Mouse (Mus musculus): ENCODE measurements around the gene Mcm2. TPM values are rescaled to one million over a fixed set of nuclear protein-coding genes. Genes with fewer than 3 reads are reported as not detected.

Gene Mcm2
- polyA plus RNA-seq (2012; rRNA removed) = 7.1 and 8.1 TPM in 2 replicates

DNA sequence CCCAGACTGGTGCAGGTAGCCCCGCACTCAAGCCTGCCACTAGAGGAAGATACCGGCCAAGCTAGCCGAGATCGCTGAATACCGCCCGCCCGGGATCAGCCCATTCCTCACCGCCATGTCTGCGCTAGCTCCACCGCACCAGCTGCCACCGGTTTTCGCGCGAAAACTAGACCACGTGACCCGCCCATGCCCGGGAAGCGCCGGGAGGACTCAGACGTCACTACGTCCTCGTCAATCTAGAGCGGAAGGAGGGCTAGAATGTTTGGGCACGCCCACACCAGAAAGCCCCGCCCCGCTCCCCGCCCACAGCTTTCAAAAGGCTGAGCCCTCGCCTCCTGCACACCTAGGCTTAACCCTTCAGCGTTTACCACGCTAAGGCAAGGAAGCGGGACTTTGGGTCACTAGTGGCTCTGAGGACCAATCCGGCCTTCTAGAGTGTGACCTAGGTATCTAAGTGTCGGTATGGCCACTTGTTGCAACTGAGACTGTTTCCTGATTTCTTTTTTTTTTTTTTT, at the start of gene Mcm2:
Mcm2 (minus strand) TSS at position 247 of the 515 bp plus-strand sequence.
- H3K27ac ChIP-seq (ENCODE audit: control insufficient read depth, insufficient read depth, low read depth, low read length) = no peak within 1 kb of the TSS; the same call in 1 of the 2 replicates

DNA sequence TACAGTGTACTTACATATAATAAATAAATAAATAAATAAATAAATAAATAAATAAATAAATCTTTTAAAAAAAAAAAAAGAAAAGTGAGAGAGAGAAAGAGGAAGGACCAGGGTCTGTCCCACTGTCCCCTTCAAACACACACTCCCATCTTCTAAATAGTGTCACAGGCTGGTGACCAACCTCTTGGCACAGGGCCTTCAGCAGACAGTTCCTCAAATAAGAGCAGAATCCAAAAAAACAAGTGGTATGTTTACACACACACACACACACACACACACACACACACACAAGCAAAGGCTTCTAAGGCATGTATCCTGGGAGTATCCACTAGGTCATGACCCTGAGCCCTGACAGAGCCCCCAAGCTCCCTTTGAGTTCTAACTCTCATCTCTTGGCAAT, 49.2 kb upstream of the Mcm2 start:
- H3K36me3 ChIP-seq (ENCODE audit: control insufficient read depth, insufficient read depth, low read length) = no peaks in the 10 kb centered on the region
- H3K4me1 ChIP-seq (ENCODE audit: control insufficient read depth, insufficient read depth, low read length) = no peaks in the 10 kb centered on the region
- no peak overlapping the region for H3K4me3 ChIP-seq (ENCODE audit: control insufficient read depth, low read depth, low read length)
- no peak overlapping the region for H3K27ac ChIP-seq (ENCODE audit: control insufficient read depth, insufficient read depth, low read depth, low read length)
- H3K27me3 ChIP-seq (ENCODE audit: control insufficient read depth, insufficient read depth, low read length) = no peaks in the 10 kb centered on the region
- TF ChIP-seq POLR2A (IDR thresholded peaks at IDR 0.05; ENCODE audit: control insufficient read depth, low read depth, low read length) (no peak), CTCF (IDR thresholded peaks at IDR 0.05; ENCODE audit: control insufficient read depth, insufficient read depth, insufficient replicate concordance, low read depth, low read length) (no peak)

More for the DNA sequence above, at the start of gene Mcm2:
- H3K36me3 ChIP-seq (ENCODE audit: control insufficient read depth, insufficient read depth, low read length) = no peaks in the 10 kb centered on the region
- H3K27me3 ChIP-seq (ENCODE audit: control insufficient read depth, insufficient read depth, low read length) = no peaks in the 10 kb centered on the region
- H3K4me3 ChIP-seq (ENCODE audit: control insufficient read depth, low read depth, low read length) = peak within 1 kb of the TSS; percentile 90
- peaks cover 22% of the 10 kb centered on the region for H3K4me1 ChIP-seq (ENCODE audit: control insufficient read depth, insufficient read depth, low read length)
- TF ChIP-seq CTCF (IDR thresholded peaks at IDR 0.05; ENCODE audit: control insufficient read depth, insufficient read depth, insufficient replicate concordance, low read depth, low read length) (no peak), POLR2A (IDR thresholded peaks at IDR 0.05; ENCODE audit: control insufficient read depth, low read depth, low read length) (no peak)

DNA sequence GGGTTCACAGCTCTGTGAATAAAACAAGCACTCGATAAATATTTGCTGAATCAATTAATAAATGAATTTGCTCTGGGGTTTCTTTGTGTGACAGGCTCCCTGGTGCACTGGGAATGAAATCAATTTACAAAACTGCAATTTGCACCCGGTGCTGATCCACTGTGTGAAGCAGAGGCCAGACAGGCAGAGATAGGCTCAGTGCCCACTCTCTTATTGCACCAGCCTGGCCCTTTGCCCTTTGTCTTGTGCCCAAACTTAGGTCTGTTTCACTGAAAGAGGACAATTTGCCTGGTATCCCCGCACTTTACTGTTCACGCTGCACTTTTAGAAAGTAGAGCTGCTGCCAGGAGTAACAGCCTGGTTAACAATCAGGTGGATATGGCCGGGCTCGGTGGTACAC, 47.9 kb upstream of the Mcm2 start:
- no peak overlapping the region for H3K4me3 ChIP-seq (ENCODE audit: control insufficient read depth, low read depth, low read length)
- H3K27ac ChIP-seq (ENCODE audit: control insufficient read depth, insufficient read depth, low read depth, low read length) = no peak overlapping the region
- H3K36me3 ChIP-seq (ENCODE audit: control insufficient read depth, insufficient read depth, low read length) = no peaks in the 10 kb centered on the region
- no peaks in the 10 kb centered on the region for H3K27me3 ChIP-seq (ENCODE audit: control insufficient read depth, insufficient read depth, low read length)
- TF ChIP-seq CTCF (IDR thresholded peaks at IDR 0.05; ENCODE audit: control insufficient read depth, insufficient read depth, insufficient replicate concordance, low read depth, low read length) (no peak), POLR2A (IDR thresholded peaks at IDR 0.05; ENCODE audit: control insufficient read depth, low read depth, low read length) (no peak)
- H3K4me1 ChIP-seq (ENCODE audit: control insufficient read depth, insufficient read depth, low read length) = no peaks in the 10 kb centered on the region

DNA sequence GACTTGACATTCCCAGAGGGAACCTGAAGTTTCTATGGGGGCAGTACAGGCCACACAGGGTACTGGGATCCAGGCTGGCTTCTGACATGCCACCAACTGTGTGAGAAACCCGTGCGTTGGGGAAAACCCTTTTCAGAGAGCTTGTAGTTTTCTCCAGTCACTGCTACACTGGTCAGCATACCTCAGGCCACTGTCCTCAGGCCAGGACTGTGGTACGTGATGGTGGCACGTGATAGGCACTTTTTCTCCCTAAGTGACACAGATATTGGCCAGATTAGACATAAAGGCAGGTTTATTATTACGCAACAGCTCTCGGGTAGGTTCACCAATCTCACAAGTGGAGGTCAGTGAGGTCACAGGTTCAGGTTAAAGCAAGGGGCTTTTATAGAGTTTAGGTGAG, 45.1 kb upstream of the Mcm2 start:
- Histone ChIP-seq H3K27ac (ENCODE audit: control insufficient read depth, insufficient read depth, low read depth, low read length) (no peak overlapping the region), H3K4me1 (ENCODE audit: control insufficient read depth, insufficient read depth, low read length) (no peaks in the 10 kb centered on the region)
- TF ChIP-seq CTCF (IDR thresholded peaks at IDR 0.05; ENCODE audit: control insufficient read depth, insufficient read depth, insufficient replicate concordance, low read depth, low read length) (no peak), POLR2A (IDR thresholded peaks at IDR 0.05; ENCODE audit: control insufficient read depth, low read depth, low read length) (no peak)

DNA sequence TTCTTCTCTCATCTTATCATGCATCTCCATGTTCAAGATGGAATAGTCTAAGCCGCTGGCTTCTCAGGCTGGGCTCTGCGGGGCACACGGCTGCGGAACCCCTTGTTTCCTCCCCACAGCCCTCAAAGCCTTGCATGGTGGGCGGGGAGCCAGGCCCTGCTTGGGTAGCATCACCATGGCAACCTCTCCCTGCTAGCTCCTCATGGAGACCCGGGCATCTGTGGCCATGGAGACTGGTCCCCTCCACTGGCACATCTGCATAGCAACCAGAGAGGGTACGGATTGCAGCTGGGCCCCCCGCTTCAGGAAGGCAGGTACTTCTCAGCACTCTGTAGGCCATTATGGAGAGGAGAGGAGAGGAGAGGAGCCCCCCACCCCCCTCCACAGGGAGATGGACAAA, 44.0 kb upstream of the Mcm2 start:
- Histone ChIP-seq H3K4me3 (ENCODE audit: control insufficient read depth, low read depth, low read length) (no peak overlapping the region), H3K27me3 (ENCODE audit: control insufficient read depth, insufficient read depth, low read length) (no peaks in the 10 kb centered on the region)

More for the DNA sequence above, 45.1 kb upstream of the Mcm2 start:
- Histone ChIP-seq H3K4me3 (ENCODE audit: control insufficient read depth, low read depth, low read length) (no peak overlapping the region), H3K27me3 (ENCODE audit: control insufficient read depth, insufficient read depth, low read length) (no peaks in the 10 kb centered on the region), H3K36me3 (ENCODE audit: control insufficient read depth, insufficient read depth, low read length) (no peaks in the 10 kb centered on the region)

DNA sequence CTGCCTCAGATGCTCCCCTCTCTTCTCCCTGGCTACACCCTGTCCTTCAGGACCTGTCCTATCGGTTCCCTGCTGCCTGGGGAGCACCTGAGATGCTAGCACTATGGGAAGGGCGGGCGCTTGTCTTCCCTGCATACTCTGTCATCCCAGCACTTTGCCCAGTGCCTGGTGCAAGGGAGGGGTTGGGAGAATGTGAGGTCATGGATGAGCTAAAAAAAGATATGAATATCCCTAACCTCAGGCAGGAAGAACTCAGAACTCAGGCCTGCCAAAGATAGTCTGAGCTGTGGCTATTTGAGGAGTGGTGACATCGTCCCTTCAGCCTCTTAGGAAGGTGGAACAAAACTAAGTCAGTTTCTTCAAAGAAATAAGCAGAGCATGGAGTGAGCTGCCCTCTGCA, 43.0 kb upstream of the Mcm2 start:
- Histone ChIP-seq H3K27me3 (ENCODE audit: control insufficient read depth, insufficient read depth, low read length) (no peaks in the 10 kb centered on the region), H3K36me3 (ENCODE audit: control insufficient read depth, insufficient read depth, low read length) (no peaks in the 10 kb centered on the region), H3K4me3 (ENCODE audit: control insufficient read depth, low read depth, low read length) (no peak overlapping the region), H3K4me1 (ENCODE audit: control insufficient read depth, insufficient read depth, low read length) (no peaks in the 10 kb centered on the region), H3K27ac (ENCODE audit: control insufficient read depth, insufficient read depth, low read depth, low read length) (no peak overlapping the region)
- TF ChIP-seq POLR2A (IDR thresholded peaks at IDR 0.05; ENCODE audit: control insufficient read depth, low read depth, low read length) (no peak), CTCF (IDR thresholded peaks at IDR 0.05; ENCODE audit: control insufficient read depth, insufficient read depth, insufficient replicate concordance, low read depth, low read length) (no peak)

More for the DNA sequence above, 44.0 kb upstream of the Mcm2 start:
- H3K36me3 ChIP-seq (ENCODE audit: control insufficient read depth, insufficient read depth, low read length) = no peaks in the 10 kb centered on the region
- H3K4me1 ChIP-seq (ENCODE audit: control insufficient read depth, insufficient read depth, low read length) = no peaks in the 10 kb centered on the region
- H3K27ac ChIP-seq (ENCODE audit: control insufficient read depth, insufficient read depth, low read depth, low read length) = no peak overlapping the region
- TF ChIP-seq CTCF (IDR thresholded peaks at IDR 0.05; ENCODE audit: control insufficient read depth, insufficient read depth, insufficient replicate concordance, low read depth, low read length) (no peak), POLR2A (IDR thresholded peaks at IDR 0.05; ENCODE audit: control insufficient read depth, low read depth, low read length) (no peak)

DNA sequence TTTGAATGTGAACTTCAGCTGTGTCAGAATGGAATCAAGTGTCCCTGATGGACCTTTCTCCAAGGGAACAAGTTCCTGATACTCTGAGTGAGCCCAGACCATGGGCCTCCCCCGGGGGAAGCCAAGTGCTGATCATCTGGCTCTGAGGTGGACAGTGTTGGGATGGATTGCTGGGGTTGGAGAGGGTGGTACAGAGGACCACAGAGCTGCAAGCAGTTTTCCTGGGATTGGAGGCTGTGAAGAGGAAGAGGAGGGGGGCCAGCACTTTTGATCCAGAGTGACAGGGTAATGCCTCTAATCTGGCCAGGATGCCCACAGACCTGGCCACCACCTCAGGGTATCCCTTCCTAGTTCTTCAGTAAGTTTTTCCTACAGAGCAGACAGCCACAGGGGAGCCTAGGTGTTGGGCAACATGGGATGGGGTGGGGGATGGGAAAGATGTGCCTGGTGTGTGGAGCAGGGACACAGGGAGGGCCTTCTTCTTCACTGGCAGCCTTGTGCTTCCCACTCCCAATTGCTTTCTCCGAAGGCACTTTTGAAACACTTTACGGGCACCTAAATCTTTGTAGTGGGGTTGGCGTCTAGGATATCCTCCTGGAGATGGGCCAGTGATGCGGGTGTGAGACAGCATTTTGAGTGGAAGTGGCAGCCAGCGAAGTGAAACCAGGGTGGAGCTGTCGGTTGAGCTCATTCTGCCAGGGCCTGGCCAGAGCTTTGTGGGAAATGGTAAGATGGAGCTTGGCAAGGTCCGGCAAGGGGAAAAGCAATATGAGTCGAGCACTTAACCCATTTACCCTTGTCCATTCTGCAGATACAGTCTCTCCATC, 41.7 kb upstream of the Mcm2 start:
- TF ChIP-seq CTCF (IDR thresholded peaks at IDR 0.05; ENCODE audit: control insufficient read depth, insufficient read depth, insufficient replicate concordance, low read depth, low read length) (no peak), POLR2A (IDR thresholded peaks at IDR 0.05; ENCODE audit: control insufficient read depth, low read depth, low read length) (no peak)
- no peak overlapping the region for H3K4me3 ChIP-seq (ENCODE audit: control insufficient read depth, low read depth, low read length)
- H3K27me3 ChIP-seq (ENCODE audit: control insufficient read depth, insufficient read depth, low read length) = no peaks in the 10 kb centered on the region
- no peak overlapping the region for H3K27ac ChIP-seq (ENCODE audit: control insufficient read depth, insufficient read depth, low read depth, low read length)
- H3K36me3 ChIP-seq (ENCODE audit: control insufficient read depth, insufficient read depth, low read length) = no peaks in the 10 kb centered on the region
- no peaks in the 10 kb centered on the region for H3K4me1 ChIP-seq (ENCODE audit: control insufficient read depth, insufficient read depth, low read length)

Measured in testis, adult 2 months (tissue).